Mouse (Mus musculus) layer of hippocampus, postnatal 36 days (tissue): ENCODE data around the gene Lrrc52. TPM values are rescaled to one million over a fixed set of nuclear protein-coding genes. Genes with fewer than 3 reads are reported as not detected.
A peak's percentile ranks its signal among the peaks of the same experiment; 100 is the strongest.

Experiments used
- DNase-seq, 2 experiments: peaks; one replicate each; pipeline ENCODE4 v3.0.0; 2022
- total RNA-seq, 2 experiments: library from RNA; stranded (reverse); gene quantifications; 2 replicates each; pipeline ENCODE4 v1.2.3; 2021

Lrrc52 gene
- total RNA-seq, 2 experiments from 2014 or later, result not detected

DNA sequence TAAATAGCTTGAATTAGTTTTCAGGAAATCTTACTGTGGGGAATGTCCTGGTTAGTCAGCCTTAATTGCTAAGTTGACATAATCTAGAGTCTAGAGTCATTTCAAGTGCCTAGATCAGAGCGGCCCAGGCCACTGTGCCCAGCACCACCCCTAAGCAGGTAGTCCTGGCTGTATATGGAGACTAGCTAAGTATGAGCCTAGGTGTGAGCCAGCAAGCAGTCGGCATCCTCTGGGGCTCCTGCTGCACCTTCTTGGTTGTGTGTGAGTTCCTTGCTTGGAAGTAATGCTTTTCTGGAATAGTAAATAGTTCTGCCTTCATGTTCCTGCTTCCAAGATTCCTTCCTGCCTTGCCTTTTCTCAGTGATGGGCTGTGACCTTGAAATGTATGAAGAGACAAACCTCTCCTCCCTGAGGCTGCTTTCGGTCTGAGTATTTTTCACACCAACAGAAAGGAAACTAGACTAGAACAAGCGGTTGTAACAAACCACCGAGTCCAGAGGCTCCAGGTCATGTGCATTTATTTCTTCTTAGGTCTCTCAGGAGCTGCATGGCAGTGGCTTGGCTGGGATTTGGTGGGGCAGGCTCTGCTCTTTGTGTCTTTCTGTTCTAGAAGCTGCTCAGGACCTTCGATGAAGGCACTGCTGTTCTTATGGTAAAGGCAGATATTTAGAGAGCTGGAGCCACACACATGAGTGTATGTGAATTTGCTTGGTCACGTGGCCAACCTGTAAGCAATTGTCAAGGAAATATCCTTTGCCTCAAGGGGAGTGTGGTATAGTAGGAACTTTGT is 30.2 kb downstream of the Lrrc52 start:
- DNase-seq, result no peak

- DNase-seq, result no peak
Observed at GRCm38 (mm10) chr1:167434931-167435330, 31.6 kb downstream of the Lrrc52 start.

DNA sequence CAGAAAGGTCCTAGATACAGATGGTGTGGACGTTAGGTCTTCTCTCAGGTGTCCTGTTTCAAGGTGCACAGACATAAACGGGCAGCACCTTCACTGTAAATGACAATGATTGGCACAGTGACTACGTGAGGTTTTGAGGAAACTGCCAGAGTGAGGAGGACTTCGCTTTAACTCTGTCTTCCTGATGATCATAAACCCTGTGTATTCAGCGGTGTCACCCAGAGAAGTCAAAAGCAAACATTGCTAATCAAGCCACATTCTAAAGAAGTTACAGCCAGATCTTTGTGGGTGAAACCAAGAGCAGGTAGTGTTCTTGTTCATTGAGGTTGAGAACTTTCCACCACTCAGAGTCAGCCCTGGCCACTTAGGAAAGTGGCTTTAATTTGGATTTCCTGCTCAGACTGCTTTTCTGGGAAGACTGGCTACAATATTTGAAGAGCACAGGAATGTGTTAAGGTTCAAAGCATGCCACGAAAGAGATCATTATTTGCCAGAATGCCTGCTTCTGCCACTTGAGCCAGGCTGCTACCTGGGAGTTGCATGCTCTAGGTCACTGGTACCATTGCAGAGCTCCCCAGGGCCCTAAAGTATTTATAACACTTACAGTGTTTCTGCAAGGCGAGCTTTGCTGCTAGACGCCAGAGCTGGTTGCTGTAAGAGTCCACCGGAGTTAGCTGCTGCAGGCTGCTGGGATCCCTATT is 35.5 kb downstream of the Lrrc52 start:
- DNase-seq, result no peak

DNA sequence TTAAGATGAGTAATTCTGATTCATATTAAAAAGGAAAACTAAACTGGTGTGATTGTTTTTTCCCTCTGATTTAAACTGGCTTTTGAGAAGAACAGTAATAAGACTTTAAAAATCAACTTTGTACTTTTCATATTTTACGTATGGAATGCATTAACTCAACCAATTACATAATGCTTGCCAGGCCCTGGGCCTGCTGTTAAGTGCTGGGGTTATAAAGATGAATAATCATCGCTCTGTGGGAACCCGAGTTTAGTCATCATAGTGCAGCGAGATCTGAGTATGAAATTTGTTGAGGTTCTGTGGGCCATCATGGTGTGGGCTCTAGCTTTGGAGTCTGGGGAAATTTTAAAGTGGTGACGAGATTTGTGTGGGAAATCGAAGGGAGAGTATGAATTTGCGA is 39.9 kb downstream of the Lrrc52 start:
- no peak for DNase-seq

- no peak for DNase-seq
Observed at GRCm38 (mm10) chr1:167425572-167425971, 41.0 kb downstream of the Lrrc52 start.

DNA sequence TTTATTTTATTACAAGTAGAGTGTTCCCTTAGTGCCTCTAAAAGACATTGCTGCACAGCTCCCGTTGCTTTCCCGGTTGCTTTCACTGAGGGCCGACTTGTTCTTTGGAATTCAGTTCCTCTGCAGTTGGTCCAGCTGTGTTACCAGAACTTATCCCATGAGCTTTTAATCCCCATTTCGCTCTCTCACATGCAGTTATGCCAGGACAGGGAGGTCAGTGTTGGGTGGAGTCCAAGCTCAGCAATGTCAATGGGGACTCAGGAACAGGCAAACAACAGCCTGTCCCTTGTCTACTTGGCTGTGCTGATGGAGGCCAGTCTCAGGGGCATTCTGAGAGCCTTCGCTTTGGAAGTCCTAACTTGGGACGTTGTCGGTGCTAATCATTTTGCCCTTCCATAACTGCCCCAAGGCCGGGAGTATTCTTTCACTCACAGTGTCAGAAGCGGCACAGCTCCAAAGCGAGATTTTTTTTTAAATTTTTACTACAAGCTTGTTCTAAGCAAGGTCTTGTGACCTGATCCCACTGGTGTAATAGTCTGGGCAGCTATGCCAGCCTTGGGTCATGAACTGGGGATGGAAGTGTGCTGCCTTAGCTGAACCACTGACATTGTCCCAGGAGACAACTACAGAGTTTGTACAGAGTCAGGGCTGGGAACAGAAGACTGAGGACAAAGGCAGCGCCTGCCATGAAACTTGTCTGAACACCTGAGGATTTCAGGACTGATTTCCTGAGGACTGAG is 43.9 kb downstream of the Lrrc52 start:
- no peak for DNase-seq

- DNase-seq, result peak; percentile 64 to 76
Observed at GRCm38 (mm10) chr1:167414846-167415245, 51.7 kb downstream of the Lrrc52 start.

- DNase-seq, result no peak
Observed at GRCm38 (mm10) chr1:167411991-167412715, 54.4 kb downstream of the Lrrc52 start.

DNA sequence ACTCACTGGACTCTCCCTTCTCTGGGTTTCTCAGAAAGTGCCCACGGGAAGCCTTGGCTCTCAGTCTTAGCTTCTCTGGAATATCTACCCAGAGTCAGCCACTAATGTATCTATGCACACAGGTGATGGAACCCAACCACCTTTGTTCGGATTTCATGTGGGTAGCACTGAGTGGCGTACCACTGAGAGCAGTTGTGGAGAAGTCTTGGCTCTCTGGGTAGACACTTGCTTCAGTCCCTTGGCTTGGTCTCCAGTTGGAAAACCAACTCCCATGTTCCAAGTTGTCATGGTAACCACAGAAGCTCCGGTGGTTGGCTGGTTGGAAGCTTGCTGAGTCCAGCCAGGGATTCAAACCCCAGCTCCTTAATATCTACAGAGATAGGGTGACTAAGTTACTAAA is 57.0 kb downstream of the Lrrc52 start:
- DNase-seq, result no peak

DNA sequence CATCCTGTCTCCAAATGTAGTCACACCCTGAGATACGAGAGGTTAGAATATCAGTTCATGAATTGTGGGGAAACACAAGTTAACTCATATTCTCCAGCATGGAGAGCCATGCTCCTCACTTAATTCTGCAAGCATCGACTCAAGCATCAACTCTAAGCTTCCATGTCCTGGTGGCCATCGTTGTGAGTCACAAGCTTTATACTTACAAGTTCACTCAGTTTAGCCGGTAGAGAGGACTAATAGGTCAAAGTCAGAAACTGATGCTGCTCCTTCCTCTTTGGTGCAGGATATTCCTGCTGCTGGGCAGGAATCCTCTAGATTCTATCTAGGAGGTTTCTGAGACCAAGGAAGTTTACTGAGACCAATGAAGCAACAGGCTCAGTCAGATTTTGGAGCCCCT is 61.3 kb downstream of the Lrrc52 start:
- DNase-seq, result no peak

Other genes starting within 250 kb of the Lrrc52 start
- 10 to 100 TPM; 38.1 to 39.7 TPM for gene Uck2, start 181.5 kb downstream of the Lrrc52 start, total RNA-seq
- gene Tmco1, start 158.4 kb downstream of the Lrrc52 start, total RNA-seq, result 10 to 100 TPM; 52.4 to 52.7 TPM
- 10 to 100 TPM; 20.1 to 24.5 TPM for gene Aldh9a1, start 116.8 kb downstream of the Lrrc52 start, total RNA-seq
- gene Mgst3, start 72.9 kb downstream of the Lrrc52 start, total RNA-seq, result 10 to 100 TPM; 68.7 to 70.9 TPM
- 1 to 10 TPM; 6.3 to 6.7 TPM for gene Rxrg, start 131.6 kb upstream of the Lrrc52 start, total RNA-seq
- under 1 TPM; 0.18 to 0.22 TPM for gene Lmx1a, start 222.5 kb upstream of the Lrrc52 start, total RNA-seq